Mouse (Mus musculus): Measurements from ENCODE around the gene Rab31.
A peak's percentile ranks its signal among the peaks of the same experiment; 100 is the strongest.

DNA sequence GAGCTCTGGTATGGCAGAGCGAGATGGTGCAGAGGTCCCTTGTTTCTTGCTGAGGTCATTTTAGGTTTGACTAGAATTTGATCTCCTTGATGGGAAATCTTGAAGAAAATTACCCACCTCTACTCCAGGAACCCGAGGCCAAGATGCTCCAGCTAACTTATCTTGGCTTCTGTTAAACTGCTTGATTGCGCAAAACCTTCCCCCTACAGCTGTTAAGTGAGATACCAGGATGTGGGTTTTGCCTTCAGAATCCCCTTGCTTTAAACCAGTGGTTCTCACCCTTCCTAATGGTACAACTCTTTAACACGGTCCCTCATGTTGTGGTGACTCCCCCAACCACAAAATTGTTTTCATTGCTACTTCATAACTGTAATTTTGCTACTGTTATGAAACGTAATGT is 60.8 kb downstream of the Rab31 start:
- TF ChIP-seq POLR2A (IDR thresholded peaks at IDR 0.05; ENCODE audit: insufficient read length, low read depth) (no peak), USF1 (IDR thresholded peaks at IDR 0.05; ENCODE audit: low read depth) (no peak), CEBPB (IDR thresholded peaks at IDR 0.05; ENCODE audit: insufficient read depth, poor library complexity, severe bottlenecking) (0 out of 2 replicates have a peak, but pooled peaks have one; percentile 27)

Measured in myocyte (in vitro differentiated cells).